Mouse (Mus musculus) embryonic facial prominence, embryonic 14.5 days (tissue): ENCODE data around the gene Rnf187. TPM values are rescaled to one million over a fixed set of nuclear protein-coding genes. Genes with fewer than 3 reads are reported as not detected.

Source experiments
- ATAC-seq: fragments of 200-750 bp; cut with Nextera tagmentation; 2 replicates; pipeline ENCODE4 v1.8.0; 2017; ENCODE audit warnings: low read depth, moderate number of reproducible peaks, moderate TSS enrichment
- DNase-seq: peaks from one replicate; pipeline ENCODE4 v3.0.0-alpha.2; 2015; ENCODE audit warnings: low spot score
- H3K27ac ChIP-seq: fragments of 300-500 bp; sonication (generic); replicated peaks from 2 replicates; pipeline ENCODE4 v1.5.1; 2014; ENCODE audit warnings: low read depth, mild to moderate bottlenecking, low read length, moderate library complexity
- H3K27me3 ChIP-seq: fragments of 300-500 bp; sonication (generic); replicated peaks from 2 replicates; pipeline ENCODE4 v1.6.1; 2014; ENCODE audit warnings: low read length; ENCODE audit not compliant: control insufficient read depth, insufficient read depth
- H3K36me3 ChIP-seq: fragments of 300-500 bp; sonication (generic); 2 replicates; pipeline ENCODE4 v1.6.1; 2014; ENCODE audit warnings: low read length, mixed read lengths; ENCODE audit not compliant: control insufficient read depth, insufficient read depth
- H3K4me1 ChIP-seq: fragments of 300-500 bp; sonication (generic); 2 replicates; pipeline ENCODE4 v1.6.1; 2014; ENCODE audit warnings: antibody characterized with exemption, low read length; ENCODE audit not compliant: control insufficient read depth, insufficient read depth
- H3K4me2 ChIP-seq: fragments of 300-500 bp; sonication (generic); 2 replicates; pipeline ENCODE4 v1.6.1; 2014; ENCODE audit warnings: low read depth, mild to moderate bottlenecking, low read length, moderate library complexity, mixed read lengths
- H3K4me3 ChIP-seq: fragments of 300-500 bp; sonication (generic); 2 replicates; pipeline ENCODE4 v1.5.1; 2014; ENCODE audit warnings: low read depth, mild to moderate bottlenecking, low read length
- H3K9ac ChIP-seq: fragments of 300-500 bp; sonication (generic); 2 replicates; pipeline ENCODE4 v1.6.1; 2014; ENCODE audit warnings: low read depth, mild to moderate bottlenecking, low read length, moderate library complexity, mixed read lengths
- H3K9me3 ChIP-seq: fragments of 300-500 bp; sonication (generic); 2 replicates; pipeline ENCODE4 v1.6.1; 2016; ENCODE audit warnings: low read length; ENCODE audit not compliant: control insufficient read depth
- WGBS: fragments of 180-500 bp; shearing (Covaris S2); extraction: QIAGEN DNeasy Blood & Tissue Kit; methylation state at CpG from one replicate; pipeline ENCODE4 v1.1.7; 2014; 5-methylcytosine and 5-hydroxymethylcytosine counted together
- polyA plus RNA-seq: library from polyadenylated mRNA; unstranded; fragments of >200 nt; fragmentation: Nextera tagmentation; extraction: Ambion mirVana; gene quantifications from 2 replicates; pipeline ENCODE4 v1.2.1, GENCODE M21; 2014

Rnf187 gene
- polyA plus RNA-seq, 1 experiment from 2014 or later: 256 TPM

DNA sequence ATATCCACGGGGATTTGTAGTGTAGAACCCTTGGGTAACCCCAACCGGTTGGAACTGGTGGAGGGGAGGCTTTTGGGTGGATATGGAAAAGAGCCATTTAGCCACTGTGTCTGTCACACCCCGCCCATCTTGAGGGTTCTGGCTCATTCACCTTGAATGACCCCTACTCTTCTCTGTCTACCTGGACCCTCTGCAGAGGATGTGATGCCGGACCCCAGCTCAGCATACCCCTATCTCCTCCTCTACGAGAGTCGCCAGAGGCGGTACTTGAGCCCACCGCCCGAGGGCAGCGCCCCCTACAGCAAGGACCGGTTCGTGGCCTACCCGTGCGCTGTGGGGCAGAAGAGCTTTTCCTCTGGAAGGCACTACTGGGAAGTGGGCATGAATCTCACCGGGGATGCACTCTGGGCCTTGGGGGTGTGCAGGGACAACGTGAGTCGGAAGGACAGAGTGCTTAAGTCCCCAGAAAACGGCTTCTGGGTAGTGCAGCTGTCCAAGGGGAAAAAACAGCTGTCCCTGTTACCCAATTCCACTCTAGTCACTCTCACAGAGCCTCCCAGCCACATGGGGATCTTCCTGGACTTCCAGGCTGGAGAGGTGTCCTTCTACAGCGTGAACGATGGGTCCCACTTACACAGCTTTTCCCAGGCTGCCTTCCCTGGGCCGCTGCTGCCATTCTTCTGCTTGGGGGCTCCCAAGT lies 32.3 kb upstream of the Rnf187 start:
- ATAC-seq: 0 out of 2 replicates have a peak, but pooled peaks have one; percentile 15
- WGBS: 88% methylated on average over 21 of the region's 21 CpGs

DNA sequence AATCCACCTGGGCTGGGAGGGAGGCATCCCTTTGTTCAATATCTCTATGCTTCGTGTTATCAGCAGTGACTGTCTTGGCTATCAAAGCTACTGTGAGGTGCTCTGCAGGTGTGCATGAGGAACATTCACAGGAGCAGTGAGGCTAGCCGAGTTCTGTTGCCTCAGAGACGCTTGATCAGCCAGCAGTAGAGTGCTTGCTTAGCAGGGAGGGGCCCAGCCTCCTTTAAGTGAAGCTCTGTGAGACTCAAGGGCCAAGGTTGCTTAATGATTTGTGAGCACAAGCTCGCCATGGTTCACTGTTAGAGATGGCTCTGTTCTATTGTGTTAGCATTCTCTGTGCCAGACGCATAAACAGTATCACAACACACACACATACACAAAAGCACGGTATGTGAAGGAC lies 30.9 kb upstream of the Rnf187 start:
- 79% methylated on average over 6 of the region's 6 CpGs for WGBS
- Histone ChIP-seq H3K9me3 (no peaks in the 10 kb centered on the region), H3K4me2 (no peak overlapping the region), H3K9ac (no peak overlapping the region), H3K27ac (no peak overlapping the region), H3K4me1 (no peaks in the 10 kb centered on the region), H3K36me3 (peaks cover 33% of the 10 kb centered on the region; the same call in 1 of the 2 replicates), H3K4me3 (no peak overlapping the region), H3K27me3 (no peaks in the 10 kb centered on the region)
- no peak for DNase-seq
- ATAC-seq: no peak

More for the DNA sequence above, 32.3 kb upstream of the Rnf187 start:
- H3K27ac ChIP-seq: no peak overlapping the region
- no peak overlapping the region for H3K4me3 ChIP-seq
- H3K9me3 ChIP-seq: no peaks in the 10 kb centered on the region
- H3K36me3 ChIP-seq: peaks cover 35% of the 10 kb centered on the region; the same call in 1 of the 2 replicates
- no peaks in the 10 kb centered on the region for H3K27me3 ChIP-seq
- no peak overlapping the region for H3K4me2 ChIP-seq
- DNase-seq: no peak
- no peak overlapping the region for H3K9ac ChIP-seq
- no peaks in the 10 kb centered on the region for H3K4me1 ChIP-seq

DNA sequence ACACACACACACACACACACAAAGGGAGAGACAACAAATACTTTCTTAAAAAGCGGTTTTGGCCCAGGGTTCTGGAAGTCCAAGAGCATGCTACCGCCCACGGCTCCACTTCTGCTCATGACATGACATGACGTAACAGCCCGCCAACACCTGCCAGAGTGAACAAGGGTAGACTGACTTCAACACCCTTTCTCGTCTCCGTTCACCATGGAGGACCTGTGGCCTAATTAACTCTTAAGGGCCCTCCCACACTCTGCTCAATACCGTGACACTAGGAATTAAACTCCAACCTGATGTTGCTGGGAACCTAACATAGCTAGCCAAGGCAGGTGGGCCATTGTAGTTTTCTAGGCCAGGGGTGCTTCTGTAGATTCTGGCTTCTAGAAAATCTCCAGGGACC lies 30.3 kb upstream of the Rnf187 start:
- no peak overlapping the region for H3K27ac ChIP-seq
- H3K4me3 ChIP-seq: no peak overlapping the region
- peaks cover 29% of the 10 kb centered on the region; the same call in 1 of the 2 replicates for H3K36me3 ChIP-seq
- H3K9ac ChIP-seq: no peak overlapping the region
- no peak overlapping the region for H3K4me2 ChIP-seq
- no peaks in the 10 kb centered on the region for H3K9me3 ChIP-seq
- no peaks in the 10 kb centered on the region for H3K4me1 ChIP-seq
- no peak for DNase-seq
- no peaks in the 10 kb centered on the region for H3K27me3 ChIP-seq
- 86% methylated on average over 8 of the region's 8 CpGs for WGBS
- no peak for ATAC-seq

DNA sequence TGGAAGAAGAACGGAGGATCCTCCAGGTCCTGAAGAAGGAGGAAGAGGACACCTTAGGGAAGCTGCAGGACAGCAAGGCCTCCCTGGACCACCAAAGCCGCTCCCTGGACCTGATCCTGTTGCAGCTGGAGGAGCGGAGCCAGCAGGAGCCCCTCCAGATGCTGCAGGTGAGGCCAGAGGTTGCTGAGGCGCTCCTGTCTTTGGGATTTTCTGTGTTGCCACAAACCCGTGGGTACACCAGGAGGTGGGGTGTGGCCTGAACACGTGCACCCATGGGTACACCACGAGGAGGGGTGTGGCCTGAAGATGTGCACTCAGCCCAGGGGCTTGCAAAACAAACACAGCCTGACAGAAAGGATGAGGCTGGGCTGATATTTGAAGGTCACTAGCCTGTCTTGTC lies 29.8 kb upstream of the Rnf187 start:
- Histone ChIP-seq H3K4me2 (no peak overlapping the region), H3K9me3 (no peaks in the 10 kb centered on the region), H3K27ac (no peak overlapping the region), H3K36me3 (peaks cover 29% of the 10 kb centered on the region; the same call in 1 of the 2 replicates), H3K4me1 (no peaks in the 10 kb centered on the region), H3K27me3 (no peaks in the 10 kb centered on the region), H3K9ac (no peak overlapping the region), H3K4me3 (no peak overlapping the region)
- DNase-seq (no peak), ATAC-seq (no peak)
- 83% methylated on average over 7 of the region's 7 CpGs for WGBS

DNA sequence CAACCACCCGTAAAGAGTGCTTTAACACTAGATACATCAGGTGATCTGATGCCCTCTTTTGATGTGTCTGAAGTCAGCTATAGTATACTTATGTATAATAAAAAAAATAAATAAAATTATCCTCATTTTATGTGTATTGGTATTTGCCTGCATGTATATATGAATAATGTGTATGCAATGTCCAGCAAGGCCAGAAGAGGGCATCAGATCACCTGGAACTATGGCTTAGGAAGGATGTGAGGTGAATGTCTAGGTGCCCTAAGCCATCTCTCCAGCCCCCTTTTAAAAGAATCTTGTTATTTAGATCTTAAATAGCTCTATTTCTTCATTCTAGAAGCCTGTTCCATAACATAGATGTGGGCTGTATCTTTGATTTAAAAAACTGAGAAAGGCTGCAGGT lies 28.6 kb upstream of the Rnf187 start:
- Histone ChIP-seq H3K27ac (no peak overlapping the region), H3K4me1 (no peaks in the 10 kb centered on the region), H3K4me2 (no peak overlapping the region), H3K9me3 (no peaks in the 10 kb centered on the region), H3K9ac (no peak overlapping the region), H3K27me3 (0 out of 2 replicates have a peak, but pooled peaks cover under 1% of the 10 kb centered on the region), H3K36me3 (peaks cover 26% of the 10 kb centered on the region; the same call in 1 of the 2 replicates), H3K4me3 (no peak overlapping the region)
- ATAC-seq: no peak
- DNase-seq: no peak
- WGBS: 95% methylated on average over 1 of the region's 1 CpGs

DNA sequence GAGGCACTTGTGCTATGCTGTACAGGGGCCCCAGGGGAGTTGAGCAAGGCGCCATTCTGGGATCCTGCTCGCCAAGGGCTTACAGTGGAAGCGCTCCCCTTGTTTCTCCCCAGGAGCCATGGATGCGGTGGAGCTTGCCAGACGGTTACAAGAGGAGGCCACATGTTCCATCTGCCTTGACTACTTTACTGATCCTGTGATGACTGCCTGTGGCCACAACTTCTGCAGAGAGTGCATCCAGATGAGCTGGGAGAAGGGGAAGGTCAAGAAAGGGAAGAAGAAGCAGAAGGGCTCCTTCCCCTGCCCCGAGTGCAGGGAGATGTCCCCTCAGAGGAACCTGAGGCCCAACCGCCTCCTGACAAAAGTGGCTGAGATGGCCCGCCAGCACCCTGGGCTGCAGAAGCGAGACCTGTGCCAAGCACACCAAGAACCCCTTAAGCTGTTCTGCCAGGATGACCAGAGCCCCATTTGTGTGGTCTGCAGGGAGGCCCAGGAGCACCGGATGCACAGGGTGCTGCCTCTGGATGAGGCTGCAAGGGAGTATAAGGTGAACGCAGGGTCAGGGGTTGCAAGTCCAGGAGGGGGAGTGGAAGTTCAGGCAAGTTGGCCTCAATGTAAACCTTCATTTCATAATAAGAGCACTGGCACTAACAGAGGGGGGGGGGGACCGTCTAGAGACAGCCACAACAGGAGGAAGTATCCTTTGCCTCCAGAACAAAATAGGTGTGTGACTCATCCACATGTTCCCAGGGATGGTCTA lies 26.5 kb upstream of the Rnf187 start:
- Histone ChIP-seq H3K4me2 (no peak overlapping the region), H3K27me3 (peaks cover 13% of the 10 kb centered on the region; the same call in 1 of the 2 replicates), H3K9me3 (peaks cover 5% of the 10 kb centered on the region; the same call in 1 of the 2 replicates), H3K36me3 (peaks cover 11% of the 10 kb centered on the region; the same call in 1 of the 2 replicates), H3K27ac (no peak overlapping the region), H3K4me3 (no peak overlapping the region), H3K9ac (no peak overlapping the region), H3K4me1 (no peaks in the 10 kb centered on the region)
- peak; percentile 21; the same call in 1 of the 2 replicates for ATAC-seq
- no peak for DNase-seq
- 41% methylated on average over 11 of the region's 12 CpGs for WGBS

DNA sequence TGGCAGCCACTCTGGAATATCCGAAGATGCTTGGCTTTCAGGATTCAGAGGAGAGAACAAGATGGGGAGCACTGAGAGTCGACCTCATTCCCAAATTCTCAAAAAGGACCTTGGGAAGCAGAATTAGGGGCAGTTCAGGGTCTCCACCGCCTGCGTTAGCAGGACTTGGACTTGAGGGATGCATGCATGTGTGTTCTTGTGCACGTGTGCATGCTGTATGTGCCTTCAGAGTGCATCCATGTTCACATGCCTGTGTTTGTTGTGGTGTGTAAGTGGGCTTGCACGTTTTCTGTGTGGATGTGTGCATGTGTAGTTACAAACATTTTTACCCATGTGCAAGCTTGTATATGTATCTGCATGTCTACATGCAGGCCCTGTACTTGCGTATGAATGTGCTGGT lies 25.5 kb upstream of the Rnf187 start:
- Histone ChIP-seq H3K27ac (no peak overlapping the region), H3K4me1 (peaks cover 3% of the 10 kb centered on the region; the same call in 1 of the 2 replicates), H3K4me2 (no peak overlapping the region), H3K36me3 (0 out of 2 replicates have a peak, but pooled peaks cover 10% of the 10 kb centered on the region), H3K27me3 (peaks cover 13% of the 10 kb centered on the region; the same call in 1 of the 2 replicates), H3K9ac (no peak overlapping the region), H3K9me3 (peaks cover 5% of the 10 kb centered on the region; the same call in 1 of the 2 replicates), H3K4me3 (no peak overlapping the region)
- ATAC-seq: no peak
- DNase-seq: no peak
- WGBS: 85% methylated on average over 7 of the region's 7 CpGs

DNA sequence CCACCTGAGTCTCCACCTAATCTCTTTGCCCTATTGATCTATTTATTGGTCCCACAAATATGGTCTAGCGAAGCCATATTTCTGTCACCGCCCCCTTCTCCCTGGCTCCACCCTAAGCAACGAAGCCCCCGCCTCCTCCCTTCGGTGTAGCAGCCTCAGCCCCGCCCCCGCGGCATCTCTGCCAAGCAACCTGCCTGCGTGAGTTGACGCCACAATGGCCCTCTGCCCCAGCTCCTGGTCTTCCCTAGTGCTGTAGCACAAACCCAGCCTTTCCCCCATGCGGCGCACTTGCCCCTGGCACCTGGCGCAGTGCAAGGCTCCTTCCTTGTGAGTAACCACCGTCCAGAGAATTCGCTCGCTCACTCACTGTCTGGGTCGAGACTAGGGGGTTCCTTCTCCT lies 24.8 kb upstream of the Rnf187 start:
- ATAC-seq (no peak), DNase-seq (no peak)
- Histone ChIP-seq H3K27ac (no peak overlapping the region), H3K9me3 (peaks cover 5% of the 10 kb centered on the region; the same call in 1 of the 2 replicates), H3K4me1 (peaks cover 6% of the 10 kb centered on the region; the same call in 1 of the 2 replicates), H3K4me2 (no peak overlapping the region), H3K27me3 (peaks cover 13% of the 10 kb centered on the region; the same call in 1 of the 2 replicates), H3K36me3 (0 out of 2 replicates have a peak, but pooled peaks cover 8% of the 10 kb centered on the region), H3K9ac (no peak overlapping the region), H3K4me3 (no peak overlapping the region)
- 38% methylated on average over 17 of the region's 17 CpGs for WGBS
